Mouse (Mus musculus): ENCODE results near the gene Fam98a.

GRCm38 (mm10) chr17:75551512-75552400 lies at the start of gene Fam98a:
- no peak for TF ChIP-seq ZC3H11A (IDR thresholded peaks at IDR 0.05; ENCODE audit: borderline replicate concordance, low read depth, low read length)
- no peak for TF ChIP-seq CHD2 (IDR thresholded peaks at IDR 0.05; ENCODE audit: low read depth, low read length)
- no peak for TF ChIP-seq MAFK (IDR thresholded peaks at IDR 0.05; ENCODE audit: insufficient read depth, low read depth, low read length)
- TF ChIP-seq ZNF384 (IDR thresholded peaks at IDR 0.05; ENCODE audit: low read depth, low read length), result peak; percentile 74; the same call in 1 of the 2 replicates

Measured in ES-E14 (cell line).